Mouse (Mus musculus) CH12F3 (cell line): ENCODE data around the gene Gm5617.
"Not testable (repeated sequence)": the region's sequence is repeated elsewhere in the genome, so short reads cannot be mapped to it uniquely, and the experiment has no call there.

ENCODE experiments used
- in situ Hi-C: fragments of 300-500 bp; cut with MboI; formaldehyde crosslinking; loops from 2 replicates; pipeline ENCODE4 v1.14.3; 2020; ENCODE audit warnings: low sequenced_read_pairs

The Gm5617 gene

DNA sequence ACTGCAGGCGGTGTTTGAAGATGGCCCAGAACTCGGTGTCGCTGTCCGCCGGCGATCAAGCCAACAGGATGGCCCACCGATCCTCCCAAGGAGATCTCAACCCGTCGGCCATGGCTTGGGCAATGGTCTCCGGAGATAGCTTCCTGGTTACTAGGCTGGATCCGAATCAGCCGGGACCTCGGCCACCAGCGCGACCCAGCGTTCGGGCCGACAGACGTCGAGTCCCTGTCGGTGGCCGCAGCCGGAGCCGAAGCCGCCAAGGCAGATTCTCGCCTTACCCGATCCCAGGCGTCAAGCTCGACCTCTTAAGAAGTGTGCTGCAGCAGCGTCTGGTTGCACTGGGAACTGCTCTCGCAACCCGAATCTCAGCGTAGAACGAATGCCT lies 298 bp downstream of the Gm5617 start:
- in situ Hi-C loops: no loop called here

GRCm38 (mm10) chr9:48501192-48501591 lies 6.0 kb downstream of the Gm5617 start:
- in situ Hi-C loops: no loop called here

DNA sequence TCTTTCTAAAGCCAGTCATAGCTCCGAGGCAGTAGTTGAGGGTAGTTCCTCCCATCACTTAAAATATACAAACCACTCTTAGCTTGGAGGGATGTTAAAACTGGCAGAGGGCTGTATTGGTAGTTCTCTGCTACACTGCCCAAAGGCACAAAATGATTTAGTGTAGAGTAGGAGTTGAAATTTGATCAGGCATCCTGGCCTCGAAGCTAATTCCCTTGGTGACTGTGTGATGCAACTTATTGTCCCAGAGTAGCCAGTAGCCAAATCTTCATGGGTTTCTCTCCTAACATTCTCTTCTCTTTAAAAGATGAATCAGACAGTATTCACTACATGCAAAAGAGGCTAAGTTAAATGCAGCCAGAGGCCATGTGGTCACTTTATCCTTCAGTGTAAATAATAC lies 7.8 kb downstream of the Gm5617 start:
- in situ Hi-C loops: no loop called here

DNA sequence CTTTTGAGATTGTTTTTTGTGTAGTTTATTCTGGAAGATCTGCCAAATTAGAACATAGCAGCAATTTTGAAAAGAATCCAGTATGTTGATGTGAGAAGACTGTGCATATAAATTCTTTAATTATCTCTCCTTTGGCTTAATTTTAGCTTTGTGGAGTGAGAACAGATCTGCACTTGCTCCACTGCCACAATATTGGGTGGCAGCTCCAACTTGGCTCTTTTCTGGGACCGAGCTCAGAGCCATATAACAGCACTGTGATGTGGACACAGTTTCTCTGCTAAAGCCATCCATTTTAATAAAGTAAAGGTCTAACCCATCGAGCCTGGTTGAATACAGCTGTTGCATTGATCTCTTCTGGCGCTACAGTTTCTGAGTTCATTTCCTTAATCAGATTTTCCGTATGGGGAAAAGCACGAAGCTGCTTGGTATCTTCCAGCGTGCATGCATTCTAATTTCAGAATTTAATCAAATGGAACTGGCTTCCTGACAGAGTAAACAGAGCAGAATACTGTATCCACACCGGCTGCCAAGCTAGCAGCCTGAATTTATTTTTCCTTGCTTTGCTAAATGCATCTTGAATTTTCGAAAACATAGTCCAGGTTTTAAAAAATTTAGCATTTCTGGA lies 9.6 kb downstream of the Gm5617 start:
- in situ Hi-C loops: no loop called here

DNA sequence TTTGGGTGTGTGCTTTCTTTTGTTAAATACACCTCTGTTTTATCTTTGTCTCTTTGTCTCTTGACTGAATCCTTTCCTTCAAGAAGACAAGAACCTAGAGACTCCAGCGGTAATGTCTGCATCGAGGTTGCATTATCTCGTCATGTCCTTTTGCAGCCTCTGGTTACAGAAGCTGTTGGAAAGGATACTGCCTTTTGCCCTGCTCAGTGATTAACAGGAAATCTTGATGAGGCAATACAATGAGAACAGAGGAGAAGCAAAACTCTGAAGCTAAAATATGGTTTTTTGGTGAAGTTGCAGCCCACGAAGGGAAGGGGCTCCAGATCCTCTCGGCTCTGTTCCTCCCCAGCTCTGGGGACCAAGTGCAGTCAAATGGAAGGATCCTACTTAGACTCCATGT lies 14.9 kb downstream of the Gm5617 start:
- in situ Hi-C loops: no loop called here

- in situ Hi-C loops: no loop called here
Observed at GRCm38 (mm10) chr9:48515332-48515731, 20.1 kb downstream of the Gm5617 start.

DNA sequence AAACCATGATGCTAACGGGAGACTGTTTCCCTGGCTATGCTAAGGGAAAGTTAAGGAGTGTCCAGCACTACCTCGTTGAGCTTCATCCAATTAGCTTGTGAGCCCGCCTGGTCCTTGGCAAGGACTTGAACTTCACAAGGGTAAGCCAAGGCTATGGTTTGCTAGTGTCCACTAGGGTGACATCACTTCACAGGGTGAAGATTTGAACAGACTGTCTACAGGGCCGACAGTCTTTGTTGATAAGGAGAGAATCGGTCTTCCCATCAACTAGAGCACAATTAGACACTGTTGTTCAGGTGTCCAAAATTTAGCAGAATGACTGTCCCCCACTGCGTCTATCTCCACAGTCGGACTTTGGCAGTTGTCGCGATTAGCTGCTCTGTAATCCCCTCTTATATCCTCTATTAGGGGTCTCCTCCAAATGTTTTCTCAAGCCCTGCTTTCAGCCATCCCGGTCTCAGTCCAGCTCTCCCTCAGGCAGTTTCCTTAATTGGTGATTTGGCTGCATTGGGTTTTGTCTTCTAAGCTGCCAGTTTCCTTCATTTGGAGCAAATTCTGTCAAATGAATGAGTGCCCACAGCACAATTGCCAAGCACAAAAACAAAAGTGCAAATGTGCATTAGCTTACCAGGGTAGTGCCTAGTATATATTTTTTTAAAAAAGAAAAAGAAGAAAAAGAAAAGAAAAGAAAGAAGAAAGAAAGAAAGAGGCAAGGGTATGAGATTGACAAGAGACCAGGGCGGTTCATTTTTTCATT lies 21.6 kb downstream of the Gm5617 start:
- in situ Hi-C loops: no loop called here

GRCm38 (mm10) chr9:48517372-48518130 lies 22.3 kb downstream of the Gm5617 start:
- in situ Hi-C loops: no loop called here

DNA sequence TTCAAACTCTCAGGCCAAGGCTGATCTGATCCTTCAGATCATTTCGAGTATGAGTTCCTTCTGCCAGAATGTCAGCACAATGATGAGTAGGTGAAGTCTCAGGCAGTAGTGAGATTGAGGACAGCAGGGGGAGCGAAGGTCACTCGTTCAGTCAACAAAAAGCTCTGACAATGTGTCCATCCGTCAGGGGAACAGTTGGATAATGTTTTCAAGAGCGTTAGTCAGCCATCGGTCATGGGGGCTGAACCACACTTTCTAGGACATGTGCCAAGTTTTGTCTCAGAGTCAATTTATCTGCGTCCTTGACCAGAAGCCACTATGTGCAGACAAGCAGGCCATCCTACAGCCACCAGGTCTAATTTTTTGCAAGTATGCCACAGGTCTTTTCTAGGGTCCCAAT lies 25.2 kb downstream of the Gm5617 start:
- in situ Hi-C loops: not testable (repeated sequence)

- in situ Hi-C loops: no loop called here
Observed at GRCm38 (mm10) chr9:48525566-48525965, 30.3 kb downstream of the Gm5617 start.

GRCm38 (mm10) chr9:48526520-48526919 lies 31.3 kb downstream of the Gm5617 start:
- in situ Hi-C loops: no loop called here

GRCm38 (mm10) chr9:48531294-48531693 lies 36.1 kb downstream of the Gm5617 start:
- in situ Hi-C loops: no loop called here

GRCm38 (mm10) chr9:48532203-48532602 lies 37.0 kb downstream of the Gm5617 start:
- in situ Hi-C loops: no loop called here

DNA sequence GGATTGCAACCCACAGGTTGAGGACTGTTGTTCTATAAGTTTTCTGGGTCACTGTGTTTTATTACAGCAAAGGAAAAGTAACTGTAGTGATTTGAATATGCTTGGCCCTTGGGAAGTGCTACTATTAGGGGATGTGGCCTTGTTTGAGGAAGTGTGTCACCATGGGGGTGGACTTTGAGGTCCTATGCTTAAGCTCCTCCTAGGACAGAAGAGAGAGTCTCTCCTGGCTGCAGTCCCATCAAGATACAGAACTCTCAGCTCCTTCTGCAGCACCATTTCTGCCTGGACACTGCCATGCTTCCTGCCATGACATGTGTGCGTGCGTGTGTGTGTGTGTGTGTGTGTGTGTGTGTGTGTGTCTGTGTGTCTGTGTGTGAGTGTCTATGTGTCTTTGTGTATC lies 37.5 kb downstream of the Gm5617 start:
- in situ Hi-C loops: no loop called here

GRCm38 (mm10) chr9:48536414-48536813 lies 41.2 kb downstream of the Gm5617 start:
- in situ Hi-C loops: no loop called here

- in situ Hi-C loops: not testable (repeated sequence)
Observed at GRCm38 (mm10) chr9:48537616-48538015, 42.4 kb downstream of the Gm5617 start.

DNA sequence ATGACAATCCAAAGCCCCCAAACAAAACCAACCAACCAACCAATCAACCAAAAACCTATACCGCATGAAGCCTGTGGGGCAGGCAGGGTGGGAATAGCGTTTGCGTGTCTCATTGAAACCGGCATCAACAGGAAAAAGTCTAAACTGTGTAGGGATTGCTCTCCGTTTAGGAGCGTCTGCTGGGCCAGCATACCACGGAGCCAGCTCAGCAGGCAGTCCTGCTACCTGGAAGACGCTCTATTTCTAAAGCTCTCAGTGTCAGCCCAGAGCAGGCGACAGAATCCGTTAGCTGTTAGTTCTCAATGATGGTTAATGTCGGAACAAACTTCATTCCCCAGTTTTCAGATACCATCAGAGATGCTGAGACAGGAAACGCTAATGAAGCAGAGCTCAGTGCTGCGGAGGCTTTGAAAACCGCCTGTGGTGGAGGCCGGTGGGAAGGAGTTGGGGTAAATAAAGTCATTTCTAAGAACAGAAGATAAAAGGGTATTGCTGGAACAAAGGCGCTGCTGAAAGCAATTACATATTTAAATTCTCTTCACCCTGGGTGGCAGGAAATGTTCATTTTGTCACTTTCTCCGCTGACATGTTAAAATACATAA lies 42.9 kb downstream of the Gm5617 start:
- in situ Hi-C loops: no loop called here

DNA sequence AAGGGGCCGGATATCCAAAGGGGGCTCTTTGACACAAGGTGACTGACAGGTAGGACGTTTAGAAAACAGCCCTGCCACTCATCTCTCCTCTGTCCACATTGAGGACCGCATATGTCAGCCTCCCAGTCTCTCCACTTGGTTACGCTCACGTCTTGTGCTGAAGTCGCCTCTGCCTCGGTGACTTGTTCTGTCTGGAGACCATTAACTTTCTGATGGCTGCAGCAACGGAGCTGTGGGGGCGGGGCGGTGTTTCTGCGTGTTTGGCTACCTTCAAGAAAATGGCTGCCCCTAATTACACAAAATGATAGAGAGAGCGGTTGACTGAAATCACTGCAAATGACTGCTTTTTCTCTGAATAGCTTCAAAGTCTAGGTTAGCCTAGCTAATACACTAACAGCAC lies 43.4 kb downstream of the Gm5617 start:
- in situ Hi-C loops: no loop called here
